Mouse (Mus musculus) right cerebral cortex, adult 18-20 months (tissue): Measurements from ENCODE around the gene Best3.
A peak's percentile ranks its signal among the peaks of the same experiment; 100 is the strongest.
"Not testable (repeated sequence)": the region's sequence is repeated elsewhere in the genome, so short reads cannot be mapped to it uniquely, and the experiment has no call there.

Experiments used
- DNase-seq: peaks from one replicate; pipeline ENCODE4 v3.0.0; 2022; ENCODE audit warnings: mixed read lengths

The Best3 gene

GRCm38 (mm10) chr10:117033785-117034184, 47.7 kb downstream of the Best3 start:
- peak; percentile 75 for DNase-seq

GRCm38 (mm10) chr10:117040355-117040754, 54.2 kb downstream of the Best3 start:
- no peak for DNase-seq

GRCm38 (mm10) chr10:117042295-117042694, 56.2 kb downstream of the Best3 start:
- no peak for DNase-seq

- DNase-seq: not testable (repeated sequence)
Measured at GRCm38 (mm10) chr10:117043497-117044166, 57.5 kb downstream of the Best3 start.

- DNase-seq: peak; percentile 24
Measured at GRCm38 (mm10) chr10:117045175-117046056, 59.3 kb downstream of the Best3 start, which contains the start of gene Lrrc10. Gene Lrrc10 (plus strand): TSS chr10:117045341.

GRCm38 (mm10) chr10:117049253-117049652, 63.1 kb downstream of the Best3 start:
- no peak for DNase-seq

- DNase-seq: no peak
Measured at GRCm38 (mm10) chr10:117049961-117050597, 64.0 kb downstream of the Best3 start.

GRCm38 (mm10) chr10:117055668-117056067, 69.6 kb downstream of the Best3 start:
- no peak for DNase-seq

- no peak for DNase-seq
Measured at GRCm38 (mm10) chr10:117062894-117063253, 76.8 kb downstream of the Best3 start.

- peak; percentile 92 for DNase-seq
Measured at GRCm38 (mm10) chr10:117063254-117064021, 77.3 kb downstream of the Best3 start, which contains the start of gene Cct2. Gene Cct2 (minus strand): TSS chr10:117063814.

GRCm38 (mm10) chr10:117064076-117064475, 78.0 kb downstream of the Best3 start:
- DNase-seq: no peak

- no peak for DNase-seq
Measured at GRCm38 (mm10) chr10:117069109-117069508, 83.0 kb downstream of the Best3 start.

GRCm38 (mm10) chr10:117072191-117072888, 86.2 kb downstream of the Best3 start:
- no peak for DNase-seq

GRCm38 (mm10) chr10:117073176-117073575, 87.1 kb downstream of the Best3 start:
- DNase-seq: no peak
